10 mouse cellular contexts compared by ENCODE assay signal in the genomic region with DNA sequence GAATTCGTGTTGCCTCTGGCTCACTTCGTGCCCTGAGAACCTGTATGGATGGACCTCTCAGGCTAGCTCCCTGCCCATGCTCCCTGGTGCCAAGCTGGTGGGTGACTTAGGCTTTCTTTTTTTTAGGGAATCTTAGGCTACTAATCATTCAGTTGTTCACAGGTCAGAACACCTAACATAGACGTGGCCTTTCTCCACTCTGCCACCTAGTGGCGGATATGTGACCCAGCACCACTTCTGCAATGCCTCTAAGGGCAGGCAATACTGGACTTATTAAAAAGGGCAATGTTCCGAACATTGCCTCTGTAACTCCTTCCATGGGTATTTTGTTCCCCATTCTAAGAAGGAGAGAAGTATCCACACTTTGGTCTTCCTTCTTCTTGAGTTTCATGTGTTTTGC. TPM values are rescaled to one million over a fixed set of nuclear protein-coding genes. Genes with fewer than 3 reads are reported as not detected.
DNase-seq lines count a peak whose midpoint lies in the region; ATAC-seq and TF ChIP-seq lines count a peak whose summit lies in the region.
"Had no signal": no experiment of that assay in that cellular context is flagged by ENCODE, and none has a peak within 500 bp of the region (broad histone marks: within the 10 kb centered on the region; RNA-seq: fewer than 3 reads in every experiment).

No protein-coding gene starts in this region.

- H3K36me3 ChIP-seq in testis, adult 2 months (ENCODE audit: control insufficient read depth, insufficient read depth, low read length): no peaks in the 10 kb centered on the region
- H3K36me3 ChIP-seq: limb, embryonic 15.5 days; stomach, embryonic 15.5 days had no signal

- no peak overlapping the region for H3K4me3 ChIP-seq in testis, adult 2 months (ENCODE audit: control insufficient read depth, low read depth, low read length)
- H3K4me3 ChIP-seq: limb, embryonic 15.5 days; stomach, embryonic 15.5 days had no signal

- 0 out of 2 replicates have a peak, but pooled peaks have one; percentile 64 for ATAC-seq in frontal cortex, adult (ENCODE audit: low TSS enrichment)

- no peak for DNase-seq in frontal cortex, postnatal 10 days (ENCODE audit: low spot score in 2 of 2)
- DNase-seq in right cerebral cortex, adult 18-20 months: peak; percentile 7
- no peak for DNase-seq in right cerebral cortex, postnatal 4 days
- DNase-seq in cerebellum, adult 9-10 months: peak; percentile 12
- DNase-seq in kidney, postnatal 10 days: peak; percentile 38
- no peak for DNase-seq in yolk sac, embryonic 10.5 days (ENCODE audit: low spot score)

- no peaks in the 10 kb centered on the region for H3K4me1 ChIP-seq in testis, adult 2 months (ENCODE audit: control insufficient read depth, insufficient read depth, low read length)
- H3K4me1 ChIP-seq: limb, embryonic 15.5 days; stomach, embryonic 15.5 days had no signal

- TF ChIP-seq CTCF in testis, adult 2 months (IDR thresholded peaks at IDR 0.05; ENCODE audit: control insufficient read depth, insufficient read depth, insufficient replicate concordance, low read depth, low read length): peak; percentile 84; the same call in 1 of the 2 replicates

- no peak overlapping the region for H3K27ac ChIP-seq in testis, adult 2 months (ENCODE audit: control insufficient read depth, insufficient read depth, low read depth, low read length)
- H3K27ac ChIP-seq: limb, embryonic 15.5 days; stomach, embryonic 15.5 days had no signal

- H3K27me3 ChIP-seq in testis, adult 2 months (ENCODE audit: control insufficient read depth, insufficient read depth, low read length): no peaks in the 10 kb centered on the region
- H3K27me3 ChIP-seq: limb, embryonic 15.5 days; stomach, embryonic 15.5 days had no signal

- TF ChIP-seq POLR2A in testis, adult 2 months (IDR thresholded peaks at IDR 0.05; ENCODE audit: control insufficient read depth, low read depth, low read length): no peak

RNA-seq across cellular contexts. Expression of gene Otol1, which starts 45.2 kb away (rescaled TPM):
- not detected in 2 replicates for polyA plus RNA-seq in testis, adult 2 months (2012; rRNA removed)
- polyA plus RNA-seq: limb, embryonic 15.5 days; stomach, embryonic 15.5 days had no signal

Comparison
In these comparisons a context has a peak if more than half of its experiments do, and no peak if none do; other contexts are left out.
1. DNase-seq: peak in right cerebral cortex, adult 18-20 months (single experiment), cerebellum, adult 9-10 months (single experiment) and kidney, postnatal 10 days (single experiment); none in frontal cortex, postnatal 10 days (0 of 2), right cerebral cortex, postnatal 4 days (single experiment) and yolk sac, embryonic 10.5 days (single experiment).